Mouse (Mus musculus): ENCODE measurements at regions not wholly inside any gene's neighbourhood (a gene's known extent, or its start where the extent isn't known, plus 50 kb on each side); places are given as distances from the start of the nearest gene placed in this dataset.

DNA sequence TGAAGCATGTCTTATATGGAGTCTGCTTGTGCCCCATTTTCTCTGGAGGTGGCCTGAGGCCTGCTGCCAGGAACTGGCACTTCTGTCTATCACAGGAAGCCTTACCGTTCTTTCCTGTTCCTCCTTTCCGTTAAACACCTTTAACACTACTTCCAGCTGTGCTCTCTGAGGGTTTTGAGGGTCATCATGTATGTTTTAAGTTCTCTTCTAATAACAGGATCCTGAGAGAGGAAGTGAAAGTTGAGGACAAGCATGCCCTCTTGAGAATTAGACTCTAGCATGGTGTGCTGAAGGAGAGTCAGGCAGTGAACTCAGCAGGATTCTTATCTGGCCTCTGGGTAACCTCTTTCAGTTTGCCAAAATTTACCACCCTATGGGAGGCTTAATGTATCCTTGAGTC lies 418.0 kb upstream of the 9430069I07Rik start:
- Histone ChIP-seq H3K36me3 (replicated peaks) (no peaks in the 10 kb centered on the region), H3K4me3 (no peak overlapping the region), H3K27me3 (replicated peaks; ENCODE audit: low read depth, poor library complexity, severe bottlenecking) (no peaks in the 10 kb centered on the region), H3K4me1 (peaks cover 6% of the 10 kb centered on the region), H3K27ac (replicated peaks) (no peak overlapping the region), H3K9me3 (no peaks in the 10 kb centered on the region)
- no peak for DNase-seq (ENCODE audit: low spot score)
- WGBS: 63% methylated on average over 2 of the region's 2 CpGs

GRCm38 (mm10) chr15:34751746-34752145 lies 394.1 kb upstream of the 9430069I07Rik start:
- Histone ChIP-seq H3K36me3 (replicated peaks) (no peaks in the 10 kb centered on the region), H3K27ac (replicated peaks) (0 out of 2 replicates have a peak overlapping the region, but pooled peaks have one; percentile 11), H3K27me3 (replicated peaks; ENCODE audit: low read depth, poor library complexity, severe bottlenecking) (no peaks in the 10 kb centered on the region), H3K9me3 (no peaks in the 10 kb centered on the region), H3K4me1 (peaks cover 11% of the 10 kb centered on the region), H3K4me3 (no peak overlapping the region)
- DNase-seq (ENCODE audit: low spot score): peak; percentile 19
- WGBS: 45% methylated on average over 2 of the region's 2 CpGs

DNA sequence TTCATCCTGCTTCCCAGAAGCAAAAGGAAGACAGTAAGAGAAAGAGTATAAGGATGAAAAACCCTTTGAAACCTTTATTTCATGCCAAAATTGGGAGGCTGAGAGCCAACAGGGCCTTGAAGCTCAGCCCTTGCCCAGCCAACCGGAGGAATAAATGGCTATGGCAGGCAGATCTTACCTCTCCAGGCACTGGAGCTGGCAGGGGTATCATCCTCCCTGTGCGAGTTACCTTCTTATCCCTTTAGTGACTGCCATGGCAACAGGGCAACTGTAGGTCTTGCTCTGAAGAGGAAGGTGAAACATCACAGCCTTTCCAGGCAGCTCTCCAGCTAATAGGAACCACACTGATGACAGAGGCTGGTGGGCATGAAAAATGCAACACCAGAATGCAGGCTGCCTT lies 393.3 kb upstream of the 9430069I07Rik start:
- Histone ChIP-seq H3K4me1 (peaks cover 16% of the 10 kb centered on the region), H3K9me3 (no peaks in the 10 kb centered on the region), H3K4me3 (no peak overlapping the region), H3K27me3 (replicated peaks; ENCODE audit: low read depth, poor library complexity, severe bottlenecking) (no peaks in the 10 kb centered on the region), H3K36me3 (replicated peaks) (no peaks in the 10 kb centered on the region), H3K27ac (replicated peaks) (0 out of 2 replicates have a peak overlapping the region, but pooled peaks have one; percentile 11)
- DNase-seq (ENCODE audit: low spot score): no peak
- 77% methylated on average over 2 of the region's 2 CpGs for WGBS

- Histone ChIP-seq H3K27ac (replicated peaks) (no peak overlapping the region), H3K4me3 (no peak overlapping the region), H3K27me3 (replicated peaks; ENCODE audit: low read depth, poor library complexity, severe bottlenecking) (no peaks in the 10 kb centered on the region), H3K9me3 (no peaks in the 10 kb centered on the region), H3K4me1 (peaks cover 16% of the 10 kb centered on the region), H3K36me3 (replicated peaks) (no peaks in the 10 kb centered on the region)
- DNase-seq (ENCODE audit: low spot score): no peak
- 88% methylated on average over 4 of the region's 4 CpGs for WGBS
These were observed 389.4 kb upstream of the 9430069I07Rik start for GRCm38 (mm10) chr15:34747111-34747510.

GRCm38 (mm10) chr15:34743130-34743782 lies 385.6 kb upstream of the 9430069I07Rik start:
- H3K4me1 ChIP-seq: peaks cover 6% of the 10 kb centered on the region
- no peaks in the 10 kb centered on the region for H3K36me3 ChIP-seq (replicated peaks)
- H3K27ac ChIP-seq (replicated peaks): no peak overlapping the region
- DNase-seq (ENCODE audit: low spot score): peak; percentile 67
- H3K9me3 ChIP-seq: no peaks in the 10 kb centered on the region
- 42% methylated on average over 15 of the region's 15 CpGs for WGBS
- no peaks in the 10 kb centered on the region for H3K27me3 ChIP-seq (replicated peaks; ENCODE audit: low read depth, poor library complexity, severe bottlenecking)
- H3K4me3 ChIP-seq: no peak overlapping the region

- Histone ChIP-seq H3K27me3 (replicated peaks; ENCODE audit: low read depth, poor library complexity, severe bottlenecking) (no peaks in the 10 kb centered on the region), H3K27ac (replicated peaks) (no peak overlapping the region), H3K36me3 (replicated peaks) (no peaks in the 10 kb centered on the region), H3K9me3 (no peaks in the 10 kb centered on the region), H3K4me1 (peaks cover 3% of the 10 kb centered on the region), H3K4me3 (no peak overlapping the region)
- peak; percentile 26 for DNase-seq (ENCODE audit: low spot score)
- 60% methylated on average over 4 of the region's 4 CpGs for WGBS
These were observed 383.8 kb upstream of the 9430069I07Rik start for GRCm38 (mm10) chr15:34741488-34741887.
